Mouse (Mus musculus) cerebellum, adult 8-10 months (tissue): Measurements from ENCODE around the gene Gtf2a2.
A peak's percentile ranks its signal among the peaks of the same experiment; 100 is the strongest.

Experiments
- DNase-seq: peaks from one replicate; pipeline ENCODE4 v3.0.0; 2022

Gtf2a2 gene

GRCm38 (mm10) chr9:70012408-70012901 is at the start of gene Gtf2a2:
Gtf2a2 (plus strand) TSS chr9:70012550.
- peak; percentile 90 for DNase-seq

GRCm38 (mm10) chr9:69964370-69964769 is 48.0 kb upstream of the Gtf2a2 start:
- no peak for DNase-seq

GRCm38 (mm10) chr9:69985526-69985925 is 26.8 kb upstream of the Gtf2a2 start:
- DNase-seq = no peak

- no peak for DNase-seq
Measured at GRCm38 (mm10) chr9:69986063-69986462, 26.3 kb upstream of the Gtf2a2 start.

- DNase-seq = no peak
Measured at GRCm38 (mm10) chr9:69986571-69986970, 25.8 kb upstream of the Gtf2a2 start.

GRCm38 (mm10) chr9:69987579-69987978 is 24.8 kb upstream of the Gtf2a2 start:
- DNase-seq = peak; percentile 22

DNA sequence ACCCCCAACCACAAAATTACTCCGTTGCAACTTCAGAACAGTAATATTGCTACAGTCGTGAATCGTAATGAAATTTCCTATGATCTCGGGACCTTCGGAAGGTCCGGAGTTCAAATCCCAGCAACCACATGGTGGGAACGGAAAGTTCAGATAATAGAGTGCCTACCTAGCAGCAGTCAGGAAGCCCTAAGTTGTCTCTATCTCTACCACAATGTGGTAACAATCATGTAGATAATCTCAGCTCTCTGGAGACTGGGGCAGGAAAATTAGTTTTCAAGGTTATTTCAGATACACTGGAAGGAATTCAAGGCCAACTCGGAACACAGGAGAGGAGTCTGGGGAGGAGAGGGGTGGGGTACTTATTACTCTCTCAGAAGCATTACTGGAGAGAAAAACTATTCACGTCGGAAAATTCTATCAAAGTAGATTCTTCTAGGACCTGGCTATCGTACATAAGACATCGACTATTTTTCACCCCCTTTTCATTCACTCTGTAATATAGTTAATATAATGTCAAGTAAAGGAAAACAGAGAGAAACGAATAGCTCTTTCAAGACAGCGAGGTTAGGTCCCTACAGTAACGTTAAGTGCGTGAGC is 23.5 kb upstream of the Gtf2a2 start:
- no peak for DNase-seq

- DNase-seq = peak; percentile 97
Measured at GRCm38 (mm10) chr9:69989303-69990121, 22.8 kb upstream of the Gtf2a2 start, which contains the start of gene Bnip2. Bnip2 (plus strand) TSS chr9:69989466.

GRCm38 (mm10) chr9:69990346-69990745 is 22.0 kb upstream of the Gtf2a2 start:
- DNase-seq = no peak

GRCm38 (mm10) chr9:69992841-69993277 is 19.5 kb upstream of the Gtf2a2 start:
- no peak for DNase-seq

- no peak for DNase-seq
Measured at GRCm38 (mm10) chr9:69993479-69993878, 18.9 kb upstream of the Gtf2a2 start.

DNA sequence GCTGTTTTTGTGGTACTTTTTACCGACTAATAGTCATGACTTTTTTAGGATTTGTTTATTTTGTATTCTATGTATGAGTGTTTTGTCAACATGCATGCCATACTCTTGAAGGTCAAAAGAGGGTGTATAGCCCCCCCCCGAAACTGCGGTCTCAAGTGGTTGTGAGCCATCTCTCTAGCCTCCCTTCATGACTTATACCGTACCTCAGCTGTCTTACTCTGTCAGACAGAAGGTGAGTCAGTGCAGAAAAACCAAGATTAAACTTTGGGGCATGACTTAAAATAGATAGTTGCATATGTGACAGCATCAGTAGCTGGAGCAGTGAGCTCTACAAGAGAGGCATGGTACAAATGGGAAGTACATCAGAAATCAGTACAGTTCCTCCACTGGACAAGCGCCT is 17.8 kb upstream of the Gtf2a2 start:
- DNase-seq = no peak

DNA sequence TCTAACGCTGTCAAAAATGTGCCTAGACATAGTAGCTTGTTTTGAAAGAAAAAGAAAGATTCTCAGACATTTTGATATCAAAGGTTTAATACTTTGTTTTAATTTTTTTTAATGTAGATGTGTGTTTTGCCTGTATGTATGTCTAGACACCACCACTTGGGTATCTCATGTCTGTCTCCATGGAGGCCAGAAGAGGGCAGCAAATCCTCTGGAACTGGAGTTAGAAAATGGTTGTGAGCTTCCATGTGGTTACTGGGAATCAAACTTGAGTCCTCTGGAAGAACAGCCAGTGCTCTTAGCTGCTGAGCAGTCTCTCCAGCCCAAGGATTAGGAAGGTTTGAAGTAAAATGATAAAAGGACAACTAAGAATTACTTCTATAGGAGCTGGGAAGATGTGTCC is 13.0 kb upstream of the Gtf2a2 start:
- no peak for DNase-seq

- DNase-seq = no peak
Measured at GRCm38 (mm10) chr9:70003516-70003915, 8.8 kb upstream of the Gtf2a2 start.

DNA sequence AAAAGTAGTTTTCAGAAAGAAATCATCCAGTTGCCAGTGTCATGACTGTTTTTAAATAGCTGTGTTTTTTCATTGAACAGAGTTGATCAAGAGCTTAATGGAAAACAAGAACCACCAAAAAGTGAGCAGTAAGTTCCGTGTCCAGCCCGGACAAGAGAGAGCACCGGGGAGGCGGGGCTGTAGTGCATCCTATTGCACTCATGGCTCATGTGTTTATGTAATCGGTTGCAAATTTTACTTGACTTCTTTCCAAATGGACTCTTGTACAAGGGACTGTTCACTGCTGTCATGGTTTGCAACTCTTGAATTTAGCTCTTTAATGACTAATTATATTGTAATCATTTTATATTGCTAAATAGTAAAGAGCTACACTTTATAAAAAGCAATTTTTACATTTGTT is 5.4 kb upstream of the Gtf2a2 start:
- DNase-seq = no peak

- DNase-seq = no peak
Measured at GRCm38 (mm10) chr9:70007506-70008248, 4.7 kb upstream of the Gtf2a2 start.

DNA sequence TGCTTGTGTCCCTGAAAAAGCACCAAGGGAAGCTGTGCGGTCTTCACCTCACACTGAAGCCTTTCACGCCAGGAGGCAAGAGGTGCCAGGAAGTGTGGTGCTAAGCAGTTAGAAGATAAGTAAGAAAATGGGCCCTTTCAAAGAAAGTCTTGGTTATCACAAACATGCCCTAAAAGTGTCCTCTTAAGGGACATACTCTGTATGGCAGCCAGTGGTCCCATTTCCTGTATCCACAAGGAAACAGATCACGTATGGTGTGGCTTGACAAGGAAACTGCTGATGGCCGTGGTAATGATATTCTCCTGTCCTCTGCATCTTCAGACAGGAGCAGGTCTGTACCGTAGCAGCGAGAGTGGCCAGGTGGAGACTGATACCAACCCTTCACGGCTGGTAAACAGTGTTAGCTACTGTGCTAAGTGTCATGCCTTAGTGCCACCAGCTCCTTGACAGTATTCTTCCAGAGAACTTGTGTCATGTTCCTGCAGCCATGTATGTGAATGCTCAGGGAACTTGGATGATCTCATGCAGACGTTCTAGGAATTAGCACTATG is 2.5 kb upstream of the Gtf2a2 start:
- DNase-seq = no peak

GRCm38 (mm10) chr9:70010781-70011473 is 1.4 kb upstream of the Gtf2a2 start:
- DNase-seq = no peak

DNA sequence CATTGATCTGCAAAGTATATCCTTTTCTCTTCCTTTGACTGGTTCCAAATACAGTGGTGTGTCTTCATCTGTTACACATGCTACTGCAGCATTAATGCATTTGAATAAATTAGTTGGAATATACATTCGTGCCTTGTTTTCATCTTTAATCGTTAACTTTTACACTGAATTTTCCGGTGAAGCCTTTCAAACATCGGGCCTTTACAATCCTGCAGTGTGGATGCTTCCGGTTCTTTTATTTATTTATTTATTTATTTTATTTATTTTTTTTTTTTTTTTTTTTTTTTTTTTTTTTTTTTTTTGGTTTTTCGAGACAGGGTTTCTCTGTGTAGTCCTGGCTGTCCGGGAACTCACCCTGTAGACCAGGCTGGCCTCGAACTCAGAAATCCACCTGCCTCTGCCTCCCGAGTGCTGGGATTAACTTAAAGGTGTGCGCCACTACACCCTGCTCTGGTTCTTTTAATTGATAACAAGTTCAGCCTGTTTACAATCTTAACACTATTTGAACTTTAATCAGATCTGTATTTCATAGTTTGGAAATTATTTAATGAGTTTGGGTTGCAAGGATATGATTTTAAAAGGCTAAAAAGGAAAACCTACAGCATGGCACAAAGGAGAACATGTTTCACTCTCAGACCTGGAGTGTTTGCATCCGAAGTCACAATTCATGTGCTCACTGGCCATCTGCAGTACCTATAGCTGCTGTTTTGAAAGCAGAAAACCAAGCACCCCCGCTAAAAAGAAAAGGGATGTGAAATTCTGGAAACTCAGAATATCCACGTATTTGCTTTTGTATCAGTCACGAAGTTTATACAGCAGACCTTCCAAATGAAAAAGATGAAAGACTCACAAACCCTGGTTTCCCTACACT is 578 bp upstream of the Gtf2a2 start:
- DNase-seq = no peak

- no peak for DNase-seq
Measured at GRCm38 (mm10) chr9:70015632-70016031, 3.3 kb downstream of the Gtf2a2 start.

- DNase-seq = no peak
Measured at GRCm38 (mm10) chr9:70018879-70019278, 6.5 kb downstream of the Gtf2a2 start.

GRCm38 (mm10) chr9:70021610-70022009 is 9.3 kb downstream of the Gtf2a2 start:
- no peak for DNase-seq
